Mouse (Mus musculus) NIH3T3 (cell line): ENCODE results near the gene Mat2a.
"Not testable (repeated sequence)": the region's sequence is repeated elsewhere in the genome, so short reads cannot be mapped to it uniquely, and the experiment has no call there.

ENCODE experiments used
- DNase-seq: peaks from one replicate; pipeline ENCODE4 v3.0.0-alpha.2; 2012; ENCODE audit warnings: low read depth

Mat2a gene

GRCm38 (mm10) chr6:72454833-72455373, 15.5 kb upstream of the Mat2a start:
- peak; percentile 88 for DNase-seq

DNA sequence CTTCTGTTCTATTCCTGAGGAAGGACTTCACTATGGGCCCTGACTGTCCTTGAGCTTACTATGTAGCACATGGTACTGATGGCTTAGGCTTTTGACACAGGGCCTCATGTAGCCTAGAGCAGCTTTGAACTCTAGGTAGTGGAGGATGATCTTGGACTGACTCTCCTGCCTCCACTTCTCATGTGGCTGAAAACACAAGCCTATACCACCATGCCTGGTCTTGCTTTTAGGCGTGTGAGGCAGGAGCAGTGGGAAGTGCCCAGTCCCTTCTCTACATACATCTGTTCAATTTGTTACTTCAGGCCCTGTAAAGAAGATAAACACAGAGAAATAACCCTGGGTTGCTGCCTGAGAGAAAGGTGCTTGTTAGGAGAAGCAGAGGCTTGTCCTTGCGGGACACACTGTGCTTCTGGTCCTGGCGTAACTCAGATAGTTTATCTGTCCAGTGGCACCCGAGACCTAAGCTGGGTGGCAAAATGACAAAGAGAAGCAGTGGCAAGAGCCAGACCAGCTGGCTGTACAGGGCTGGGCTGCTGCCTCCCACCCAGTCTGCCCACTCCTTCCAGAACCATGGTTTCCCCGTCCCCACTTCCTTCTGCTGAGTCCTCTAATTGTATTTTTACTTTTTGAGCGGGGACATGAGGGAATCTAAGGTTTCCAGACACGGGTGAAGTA, 14.9 kb upstream of the Mat2a start:
- no peak for DNase-seq

DNA sequence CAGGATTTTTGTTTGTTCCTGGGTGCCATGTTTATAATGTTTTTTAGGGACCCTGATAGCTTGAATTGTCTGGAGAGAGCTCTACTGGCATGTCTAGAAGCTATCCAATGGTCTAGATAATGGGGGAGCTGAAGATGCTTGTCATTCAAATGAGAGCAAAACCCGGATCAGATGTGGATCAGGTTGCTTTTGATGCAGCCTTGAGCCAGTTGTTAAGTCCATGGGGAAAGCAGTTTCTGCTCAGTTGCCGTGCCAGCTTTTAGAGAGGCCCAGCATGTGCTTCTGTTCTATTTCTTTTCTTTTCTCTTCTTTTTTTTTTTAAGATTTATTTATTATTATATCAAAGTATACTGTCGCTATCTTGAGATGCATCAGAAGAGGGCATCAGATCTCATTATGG, 14.2 kb upstream of the Mat2a start:
- DNase-seq: no peak

DNA sequence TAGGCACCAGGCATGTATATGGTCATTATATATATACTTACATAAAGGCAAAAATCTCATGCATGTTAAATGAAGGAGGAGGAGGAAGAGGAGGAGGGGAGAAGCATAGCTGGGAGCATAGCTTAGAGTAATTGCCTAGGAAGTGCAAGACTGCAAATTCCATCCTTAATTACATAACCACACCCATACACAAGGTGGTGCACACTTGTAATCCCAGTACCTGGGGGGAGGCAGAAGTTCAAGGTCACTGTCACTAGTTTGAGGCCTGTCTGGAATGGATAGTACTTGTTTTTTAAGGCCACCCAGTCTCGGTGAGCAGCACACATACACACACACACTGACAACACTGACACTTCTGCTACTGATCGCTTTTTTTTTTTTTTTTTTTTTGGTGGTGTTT, 13.0 kb upstream of the Mat2a start:
- DNase-seq: no peak

GRCm38 (mm10) chr6:72451778-72452177, 12.4 kb upstream of the Mat2a start:
- not testable (repeated sequence) for DNase-seq

GRCm38 (mm10) chr6:72447487-72447886, 8.1 kb upstream of the Mat2a start:
- DNase-seq: no peak

GRCm38 (mm10) chr6:72445011-72445410, 5.7 kb upstream of the Mat2a start:
- no peak for DNase-seq

DNA sequence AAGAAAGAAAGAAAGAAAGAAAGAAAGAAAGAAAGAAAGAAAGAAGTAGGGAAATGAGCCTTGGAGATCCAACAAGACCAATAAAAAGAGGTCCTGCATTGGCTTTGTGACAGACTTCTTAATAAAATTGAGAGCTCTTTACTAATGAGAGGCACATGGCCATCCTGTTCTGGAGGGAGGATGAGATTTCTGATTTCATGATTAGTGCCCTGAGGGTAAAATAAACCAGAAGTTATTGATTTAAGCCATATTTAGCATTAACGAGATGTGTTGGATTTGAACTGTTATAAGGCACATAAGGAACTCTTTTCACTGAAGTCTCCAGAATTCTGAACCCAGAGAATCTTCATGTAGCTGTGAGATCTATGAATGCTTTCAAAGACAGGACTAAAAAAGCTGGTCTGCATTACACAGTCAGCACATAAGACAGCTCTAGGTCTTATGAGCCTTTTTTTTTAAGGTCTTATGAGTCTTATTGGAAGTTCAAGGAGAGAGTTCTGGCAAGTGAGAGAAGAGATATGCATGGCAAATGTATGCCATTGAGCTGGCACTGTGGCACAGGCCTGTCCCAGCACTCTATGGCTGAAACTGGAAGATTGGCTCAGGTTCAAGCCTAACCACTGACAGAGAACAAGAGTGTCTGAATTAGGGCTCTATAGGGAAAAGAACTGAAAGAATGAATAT, 3.7 kb upstream of the Mat2a start:
- no peak for DNase-seq

DNA sequence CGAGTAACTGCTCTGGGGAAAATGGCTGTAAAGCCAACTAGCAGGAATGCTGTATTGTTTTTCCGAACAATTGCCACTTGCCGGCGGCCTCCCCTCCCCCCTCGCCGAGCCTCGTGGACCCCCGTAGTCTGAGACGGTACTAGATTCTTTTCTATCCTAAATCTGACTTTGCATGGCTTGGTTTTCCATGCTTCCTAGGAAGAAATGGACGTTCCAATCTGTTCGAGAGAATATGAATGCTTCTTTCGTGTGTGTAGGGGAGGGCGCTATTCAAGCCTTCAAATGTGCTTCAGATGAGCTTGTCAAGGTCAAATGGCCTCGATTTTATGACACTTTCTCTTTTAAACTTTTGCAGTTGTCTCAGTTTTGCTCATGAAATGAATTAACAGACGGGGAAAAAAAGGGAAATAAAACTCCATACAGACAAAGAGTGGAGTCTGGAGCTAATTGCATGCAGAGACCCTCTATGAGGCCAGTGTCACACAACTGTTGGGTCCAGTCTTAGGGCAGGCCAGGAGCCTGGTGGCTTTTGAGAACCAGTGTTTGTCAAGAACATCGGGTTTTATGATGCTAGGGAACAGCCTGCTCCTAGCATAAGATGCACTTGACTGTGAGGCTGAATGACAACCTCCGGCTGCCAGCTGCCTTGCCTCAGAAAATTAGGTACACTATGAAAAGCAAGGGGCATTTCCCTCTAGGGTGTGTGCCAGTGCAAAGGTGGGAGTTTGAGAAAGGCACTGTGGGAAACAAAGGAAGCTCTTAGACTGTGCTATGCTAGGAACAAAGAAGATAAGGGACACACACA, 1.0 kb upstream of the Mat2a start:
- DNase-seq: no peak

DNA sequence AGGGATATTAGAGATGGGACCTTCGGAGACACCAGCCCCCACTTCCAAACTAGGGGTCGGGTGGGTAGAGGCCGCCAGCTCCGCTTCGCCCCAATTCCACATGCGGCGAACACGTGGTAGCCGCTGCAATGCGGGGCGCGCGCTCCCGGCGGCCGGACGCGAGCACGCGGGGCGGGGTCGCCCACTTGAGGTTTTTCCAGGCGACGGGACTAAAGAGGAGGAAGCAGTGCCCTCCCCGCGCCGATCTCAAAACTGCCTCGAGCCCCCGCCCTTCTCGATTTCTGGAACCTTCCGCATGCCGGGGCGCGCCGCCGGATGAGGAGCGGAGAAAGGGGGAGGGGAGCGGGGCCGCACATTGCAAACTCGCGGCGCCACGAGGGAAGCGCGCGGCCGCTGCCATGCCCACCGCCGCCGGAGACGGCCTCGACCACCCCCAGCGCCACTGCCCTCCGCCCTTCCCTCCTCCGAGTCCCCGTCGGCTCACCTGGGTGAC, 450 bp downstream of the Mat2a start:
- DNase-seq: peak; percentile 95

GRCm38 (mm10) chr6:72438226-72438625, 1.1 kb downstream of the Mat2a start:
- DNase-seq: no peak

DNA sequence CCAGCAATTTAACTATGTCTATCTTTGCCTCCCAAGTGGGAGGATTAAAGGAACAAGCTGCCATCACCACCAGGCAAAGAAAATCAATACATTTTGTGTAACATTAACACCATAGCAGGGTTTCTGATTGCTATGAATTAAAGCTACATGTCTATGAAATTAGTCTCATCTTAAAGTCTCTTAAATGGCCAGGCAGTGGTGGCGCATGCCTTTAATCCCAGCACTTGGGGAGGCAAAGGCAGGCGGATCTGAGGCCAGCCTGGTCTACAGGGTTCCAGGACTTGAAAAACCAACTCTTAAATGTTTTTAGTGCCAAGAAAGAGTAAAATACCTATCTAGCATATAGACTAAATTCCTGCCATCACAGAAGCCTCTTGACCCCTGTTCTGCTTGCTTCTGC, 7.2 kb downstream of the Mat2a start:
- DNase-seq: peak; percentile 41

GRCm38 (mm10) chr6:72430989-72431921, 8.1 kb downstream of the Mat2a start:
- peak; percentile 70 for DNase-seq

GRCm38 (mm10) chr6:72429061-72429842, 10.1 kb downstream of the Mat2a start:
- no peak for DNase-seq

- peak; percentile 92 for DNase-seq
Observed at GRCm38 (mm10) chr6:72428036-72428435, 11.3 kb downstream of the Mat2a start.

DNA sequence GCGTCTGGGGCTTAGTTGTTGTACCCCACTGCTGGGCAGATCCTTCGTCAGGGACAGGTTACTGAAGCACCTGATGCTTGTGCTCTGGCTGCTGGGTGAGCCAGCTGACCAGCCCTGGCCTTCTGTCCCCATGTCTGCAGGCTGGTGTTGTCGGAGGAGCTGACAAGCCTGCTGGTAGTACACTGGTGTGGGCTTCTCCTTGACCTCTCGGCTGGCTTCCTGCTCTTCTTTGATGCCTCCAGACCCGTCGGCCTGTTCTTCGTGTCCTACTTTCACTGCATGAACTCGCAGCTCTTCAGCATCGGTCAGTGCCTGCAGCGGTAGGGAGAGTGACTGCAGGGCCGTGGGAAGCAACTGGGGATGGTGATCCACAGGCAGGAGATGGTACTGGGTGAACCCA, 13.7 kb downstream of the Mat2a start:
- no peak for DNase-seq

DNA sequence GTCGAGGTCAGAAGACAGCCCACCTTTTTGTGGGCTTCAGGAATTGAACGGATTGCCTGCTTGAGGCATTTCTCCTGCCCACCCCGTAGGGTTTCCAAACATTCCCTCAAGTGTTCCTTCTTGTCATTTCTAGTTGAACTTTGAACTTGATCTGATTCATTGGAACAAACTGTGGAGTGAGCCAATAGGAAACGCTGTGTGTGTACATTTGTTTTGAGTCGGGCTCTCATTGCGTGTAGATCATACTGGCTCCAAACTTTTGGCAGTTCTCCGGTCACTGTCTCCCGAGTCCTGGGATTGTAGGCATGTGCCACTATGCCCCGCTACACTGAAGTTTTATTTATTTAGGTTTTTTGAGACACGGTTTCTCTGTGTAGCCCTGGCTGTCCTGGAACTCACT, 18.5 kb downstream of the Mat2a start:
- DNase-seq: no peak

DNA sequence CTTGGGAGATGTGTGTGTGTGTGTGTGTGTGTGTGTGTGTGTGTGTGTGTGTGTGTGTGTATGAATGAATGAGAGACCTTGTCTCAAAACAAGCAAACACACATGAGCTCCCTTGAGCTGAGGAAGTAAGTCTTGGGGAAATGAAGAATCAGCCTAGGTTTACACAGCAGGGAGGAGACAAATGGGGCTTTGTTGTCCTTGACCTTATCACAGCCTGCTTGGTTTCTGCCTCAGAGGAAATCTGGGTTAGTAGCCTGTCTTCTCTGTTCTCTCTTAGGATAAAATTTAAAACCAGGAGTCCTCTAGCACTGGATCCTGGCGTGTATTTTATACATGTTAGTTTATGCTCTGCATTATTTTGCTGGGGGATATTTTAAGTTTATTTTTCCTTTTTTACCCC, 19.6 kb downstream of the Mat2a start:
- no peak for DNase-seq

- no peak for DNase-seq
Observed at GRCm38 (mm10) chr6:72418279-72418678, 21.1 kb downstream of the Mat2a start.

DNA sequence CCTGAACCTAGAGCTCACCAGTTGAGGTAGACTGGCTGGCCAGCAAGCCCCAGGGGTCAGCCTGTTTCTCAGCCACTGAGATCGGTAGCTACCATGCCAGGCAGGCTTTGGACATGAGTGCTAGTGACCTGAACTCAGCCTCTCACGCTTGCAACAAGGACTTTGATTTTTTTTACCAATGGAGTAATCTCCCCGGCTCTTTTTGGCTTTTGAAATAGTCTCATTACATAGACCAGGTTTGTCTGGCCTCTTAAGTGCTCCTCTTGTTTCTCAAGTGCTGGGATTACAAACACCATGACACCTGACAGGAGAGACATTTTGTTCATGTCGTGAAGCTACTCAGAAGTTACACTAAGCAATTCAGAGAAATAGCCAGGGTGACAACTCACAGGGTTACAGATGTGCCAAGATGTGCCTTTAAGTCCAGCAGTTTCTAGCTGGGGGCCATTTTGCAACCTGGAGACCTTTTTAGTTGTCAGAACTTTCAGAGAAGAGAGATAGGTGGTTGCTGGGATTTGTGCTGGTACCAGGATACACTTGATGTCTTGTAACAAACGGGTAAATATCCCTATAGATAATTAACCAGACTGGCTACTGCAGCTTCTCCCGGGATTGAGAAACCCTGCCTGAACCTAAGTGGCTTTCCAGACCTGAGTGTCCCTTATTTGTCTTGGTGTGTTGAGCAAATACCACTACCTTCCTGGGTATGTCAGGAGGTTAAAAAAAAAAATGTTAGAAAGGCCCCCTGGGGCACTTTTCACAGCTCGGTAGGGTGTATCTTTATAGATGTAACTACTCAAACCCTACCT, 23.2 kb downstream of the Mat2a start:
- DNase-seq: no peak
